Mouse (Mus musculus) liver, adult 2 months (tissue): ENCODE data around the gene Col25a1.

Experiments used
- CTCF ChIP-seq: fragments of 200-500 bp; IDR thresholded peaks from 2 replicates; pipeline ENCODE4 v1.5.1; 2011; ENCODE audit warnings: low read depth, low read length, control low read depth
- POLR2A ChIP-seq: fragments of 200-500 bp; IDR thresholded peaks from 2 replicates; pipeline ENCODE4 v1.6.1; 2011; ENCODE audit warnings: low read length, control low read depth; ENCODE audit not compliant: insufficient read depth; ENCODE audit errors: extremely low read depth

- TF ChIP-seq POLR2A (no peak), CTCF (no peak)
Measured at GRCm38 (mm10) chr3:130289220-130289619, 157.9 kb downstream of the Col25a1 start.
